Mouse (Mus musculus): ENCODE data around the gene Psg16.
"Not testable (repeated sequence)": the region's sequence is repeated elsewhere in the genome, so short reads cannot be mapped to it uniquely, and the experiment has no call there.

The Psg16 gene

GRCm38 (mm10) chr7:17056081-17056581, 17.7 kb upstream of the Psg16 start:
- peak; percentile 85 to 86 for DNase-seq (ENCODE audit: low spot score in 2 of 2)

- peak in 1 of 2 experiments; percentile 31 for DNase-seq (ENCODE audit: low spot score in 2 of 2)
Observed at GRCm38 (mm10) chr7:17056601-17057523, 17.0 kb upstream of the Psg16 start.

- peak; percentile 82 to 88 for DNase-seq (ENCODE audit: low spot score in 2 of 2)
Observed at GRCm38 (mm10) chr7:17058071-17058689, 15.7 kb upstream of the Psg16 start.

- DNase-seq (ENCODE audit: low spot score in 2 of 2), result no peak
Observed at GRCm38 (mm10) chr7:17058816-17059462, 14.9 kb upstream of the Psg16 start.

- no peak for DNase-seq (ENCODE audit: low spot score in 2 of 2)
Observed at GRCm38 (mm10) chr7:17059463-17059844, 14.4 kb upstream of the Psg16 start.

- DNase-seq (ENCODE audit: low spot score in 2 of 2), result peak; percentile 92 to 98
Observed at GRCm38 (mm10) chr7:17060031-17060781, 13.6 kb upstream of the Psg16 start.

- peak in 1 of 2 experiments; percentile 52 for DNase-seq (ENCODE audit: low spot score in 2 of 2)
Observed at GRCm38 (mm10) chr7:17060782-17061605, 12.8 kb upstream of the Psg16 start.

GRCm38 (mm10) chr7:17062389-17062788, 11.5 kb upstream of the Psg16 start, which contains the start of gene Hif3a:
TSS of gene Hif3a (minus strand) at chr7:17062427.
- DNase-seq (ENCODE audit: low spot score in 2 of 2), result peak; percentile 71 to 75

- DNase-seq (ENCODE audit: low spot score in 2 of 2), result no peak
Observed at GRCm38 (mm10) chr7:17062845-17063244, 11.0 kb upstream of the Psg16 start.

GRCm38 (mm10) chr7:17065620-17066019, 8.2 kb upstream of the Psg16 start:
- no peak for DNase-seq (ENCODE audit: low spot score in 2 of 2)

GRCm38 (mm10) chr7:17066412-17066811, 7.4 kb upstream of the Psg16 start:
- peak; percentile 69 to 88 for DNase-seq (ENCODE audit: low spot score in 2 of 2)

GRCm38 (mm10) chr7:17067000-17067399, 6.8 kb upstream of the Psg16 start:
- no peak for DNase-seq (ENCODE audit: low spot score in 2 of 2)

- DNase-seq (ENCODE audit: low spot score in 2 of 2), result not testable (repeated sequence)
Observed at GRCm38 (mm10) chr7:17067651-17068050, 6.2 kb upstream of the Psg16 start.

GRCm38 (mm10) chr7:17073513-17073903, 332 bp upstream of the Psg16 start:
- no peak for DNase-seq (ENCODE audit: low spot score in 2 of 2)

- DNase-seq (ENCODE audit: low spot score in 2 of 2), result no peak
Observed at GRCm38 (mm10) chr7:17076542-17076941, 2.7 kb downstream of the Psg16 start.

GRCm38 (mm10) chr7:17078076-17078654, 4.3 kb downstream of the Psg16 start:
- DNase-seq (ENCODE audit: low spot score in 2 of 2), result no peak

- DNase-seq (ENCODE audit: low spot score in 2 of 2), result no peak
Observed at GRCm38 (mm10) chr7:17082766-17083165, 8.9 kb downstream of the Psg16 start.

- no peak for DNase-seq (ENCODE audit: low spot score in 2 of 2)
Observed at GRCm38 (mm10) chr7:17087731-17088130, 13.9 kb downstream of the Psg16 start.

- no peak for DNase-seq (ENCODE audit: low spot score in 2 of 2)
Observed at GRCm38 (mm10) chr7:17090058-17090585, 16.3 kb downstream of the Psg16 start.

GRCm38 (mm10) chr7:17091280-17091679, 17.4 kb downstream of the Psg16 start:
- DNase-seq (ENCODE audit: low spot score in 2 of 2), result no peak

Measured in urinary bladder, postnatal 4 days (tissue).